Mouse (Mus musculus): ENCODE data around the gene Adam12. TPM values are rescaled to one million over a fixed set of nuclear protein-coding genes. Genes with fewer than 3 reads are reported as not detected.

The Adam12 gene
- polyA plus RNA-seq, 1 experiment from 2014 or later: 2.1 TPM

DNA sequence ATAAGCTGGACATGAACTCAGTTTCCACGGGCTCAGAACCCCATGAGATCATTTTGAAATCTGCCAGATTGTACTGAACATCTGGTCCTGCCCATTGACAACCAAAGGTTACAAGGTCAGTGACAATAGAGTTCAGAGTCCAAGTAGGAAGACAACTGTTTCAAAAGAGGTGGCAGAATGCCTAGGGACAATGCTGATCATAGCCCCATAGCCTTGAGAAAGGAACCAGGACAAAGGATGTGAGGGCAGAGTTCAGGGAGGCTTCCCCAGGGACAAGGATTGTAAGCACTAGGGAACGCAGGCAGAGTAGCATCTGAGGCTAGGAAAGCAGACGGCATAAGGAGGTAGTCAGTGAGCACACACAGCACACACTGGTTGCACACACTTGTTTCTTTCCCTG is 38.9 kb downstream of the Adam12 start:
- no peaks in the 10 kb centered on the region for H3K36me3 ChIP-seq (ENCODE audit: control insufficient read depth, insufficient read depth, low read length)
- no peak overlapping the region for H3K4me2 ChIP-seq (ENCODE audit: low read length)
- H3K27ac ChIP-seq (ENCODE audit: low read length): no peak overlapping the region
- H3K4me1 ChIP-seq (ENCODE audit: control insufficient read depth, insufficient read depth, low read length): no peaks in the 10 kb centered on the region
- H3K9me3 ChIP-seq (replicated peaks; ENCODE audit: control insufficient read depth, low read length, poor library complexity, severe bottlenecking): no peaks in the 10 kb centered on the region
- H3K9ac ChIP-seq (ENCODE audit: low read depth, low read length): no peak overlapping the region
- no peak for ATAC-seq
- 24% methylated on average over 3 of the region's 3 CpGs for WGBS
- no peak overlapping the region for H3K4me3 ChIP-seq (ENCODE audit: low read depth, low read length)
- H3K27me3 ChIP-seq (ENCODE audit: control insufficient read depth, insufficient read depth, low read depth, low read length): no peaks in the 10 kb centered on the region

DNA sequence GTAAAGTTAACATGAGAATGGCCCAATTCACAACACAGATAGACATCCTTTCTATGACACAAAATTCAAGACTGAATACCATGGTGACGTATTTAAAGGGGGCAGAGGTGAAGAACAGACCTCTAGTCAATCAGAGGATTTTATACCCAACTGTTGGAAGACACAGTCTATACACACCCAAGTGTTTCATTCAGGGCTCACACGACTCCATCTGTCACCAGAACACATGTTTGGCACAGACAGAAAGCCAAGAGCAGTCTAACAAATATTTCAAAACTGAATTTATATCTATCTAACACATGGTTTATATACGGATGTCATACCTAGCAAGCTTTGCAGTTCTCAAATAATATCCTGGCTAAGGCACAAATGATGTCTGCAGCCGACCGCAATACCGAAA is 41.8 kb downstream of the Adam12 start:
- Histone ChIP-seq H3K36me3 (ENCODE audit: control insufficient read depth, insufficient read depth, low read length) (no peaks in the 10 kb centered on the region), H3K27me3 (ENCODE audit: control insufficient read depth, insufficient read depth, low read depth, low read length) (no peaks in the 10 kb centered on the region), H3K9ac (ENCODE audit: low read depth, low read length) (no peak overlapping the region), H3K4me2 (ENCODE audit: low read length) (no peak overlapping the region), H3K27ac (ENCODE audit: low read length) (no peak overlapping the region), H3K4me1 (ENCODE audit: control insufficient read depth, insufficient read depth, low read length) (no peaks in the 10 kb centered on the region), H3K9me3 (replicated peaks; ENCODE audit: control insufficient read depth, low read length, poor library complexity, severe bottlenecking) (no peaks in the 10 kb centered on the region), H3K4me3 (ENCODE audit: low read depth, low read length) (no peak overlapping the region)
- no peak for ATAC-seq
- WGBS: 86% methylated on average over 6 of the region's 6 CpGs

DNA sequence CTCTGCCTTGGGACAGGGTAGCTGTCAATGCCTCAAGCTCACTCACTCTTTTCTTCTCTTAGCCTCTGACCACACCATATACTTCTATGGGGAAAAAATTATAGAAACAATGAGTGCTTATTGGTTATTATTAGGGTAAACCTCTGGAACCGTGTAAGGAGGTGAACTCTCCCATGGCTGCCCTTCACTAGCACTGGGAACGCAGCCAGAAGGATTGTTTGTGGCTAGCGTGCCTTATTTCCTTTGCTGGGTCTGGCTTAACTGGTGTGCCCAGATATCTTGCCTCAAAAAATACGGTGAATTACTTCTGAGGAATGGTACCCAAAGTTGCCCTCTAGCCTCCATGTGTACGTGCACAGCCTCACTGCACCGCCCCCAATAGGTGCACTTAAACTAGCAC is 43.4 kb downstream of the Adam12 start:
- Histone ChIP-seq H3K9ac (ENCODE audit: low read depth, low read length) (no peak overlapping the region), H3K4me2 (ENCODE audit: low read length) (no peak overlapping the region), H3K4me1 (ENCODE audit: control insufficient read depth, insufficient read depth, low read length) (no peaks in the 10 kb centered on the region), H3K27ac (ENCODE audit: low read length) (no peak overlapping the region), H3K36me3 (ENCODE audit: control insufficient read depth, insufficient read depth, low read length) (no peaks in the 10 kb centered on the region), H3K4me3 (ENCODE audit: low read depth, low read length) (no peak overlapping the region), H3K9me3 (replicated peaks; ENCODE audit: control insufficient read depth, low read length, poor library complexity, severe bottlenecking) (no peaks in the 10 kb centered on the region), H3K27me3 (ENCODE audit: control insufficient read depth, insufficient read depth, low read depth, low read length) (no peaks in the 10 kb centered on the region)
- ATAC-seq: no peak
- WGBS: 72% methylated on average over 6 of the region's 6 CpGs

DNA sequence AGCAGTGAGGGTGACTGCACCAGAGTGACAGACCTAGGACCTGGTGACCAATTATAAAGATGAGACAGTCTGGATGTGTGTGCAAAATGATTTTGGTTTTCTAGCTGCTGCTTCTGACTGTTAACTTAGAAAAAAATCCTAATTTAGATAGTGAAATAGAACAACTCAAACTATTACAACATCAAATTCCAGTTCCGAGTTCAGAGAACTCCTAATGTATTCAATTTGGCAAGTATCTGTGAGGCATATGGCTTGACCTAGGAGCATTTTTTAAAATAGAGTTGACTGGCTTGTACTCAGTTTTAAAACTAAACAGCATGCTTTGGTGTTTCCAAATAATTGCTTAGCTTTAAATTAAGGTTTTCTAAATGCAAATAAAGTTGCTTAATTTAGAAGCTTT is 44.0 kb downstream of the Adam12 start:
- Histone ChIP-seq H3K4me3 (ENCODE audit: low read depth, low read length) (no peak overlapping the region), H3K4me1 (ENCODE audit: control insufficient read depth, insufficient read depth, low read length) (no peaks in the 10 kb centered on the region), H3K36me3 (ENCODE audit: control insufficient read depth, insufficient read depth, low read length) (no peaks in the 10 kb centered on the region), H3K27ac (ENCODE audit: low read length) (no peak overlapping the region), H3K9ac (ENCODE audit: low read depth, low read length) (no peak overlapping the region), H3K9me3 (replicated peaks; ENCODE audit: control insufficient read depth, low read length, poor library complexity, severe bottlenecking) (no peaks in the 10 kb centered on the region), H3K4me2 (ENCODE audit: low read length) (no peak overlapping the region), H3K27me3 (ENCODE audit: control insufficient read depth, insufficient read depth, low read depth, low read length) (no peaks in the 10 kb centered on the region)
- WGBS: 80% methylated on average over 1 of the region's 1 CpGs
- ATAC-seq: no peak

DNA sequence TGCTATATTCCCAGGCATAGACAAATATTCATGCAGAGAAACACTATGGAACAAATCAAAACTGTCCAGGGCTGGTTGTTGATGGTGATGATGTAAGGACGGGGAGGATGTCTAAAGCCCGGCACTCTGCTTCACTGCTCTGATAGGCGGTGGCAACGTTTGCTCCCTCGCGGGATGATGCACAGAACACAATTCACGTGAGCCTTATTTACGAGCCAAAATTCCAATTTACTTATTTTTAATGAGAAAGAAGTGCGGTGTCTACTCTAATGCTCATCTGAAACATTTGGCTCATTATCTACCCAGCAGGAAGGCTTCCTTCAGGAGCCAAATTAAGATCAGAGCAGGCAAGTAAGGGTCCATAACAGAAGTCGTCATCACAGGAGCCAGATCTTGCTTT is 45.4 kb downstream of the Adam12 start:
- Histone ChIP-seq H3K4me1 (ENCODE audit: control insufficient read depth, insufficient read depth, low read length) (no peaks in the 10 kb centered on the region), H3K36me3 (ENCODE audit: control insufficient read depth, insufficient read depth, low read length) (no peaks in the 10 kb centered on the region), H3K9me3 (replicated peaks; ENCODE audit: control insufficient read depth, low read length, poor library complexity, severe bottlenecking) (no peaks in the 10 kb centered on the region), H3K27ac (ENCODE audit: low read length) (no peak overlapping the region), H3K4me3 (ENCODE audit: low read depth, low read length) (no peak overlapping the region), H3K4me2 (ENCODE audit: low read length) (no peak overlapping the region), H3K27me3 (ENCODE audit: control insufficient read depth, insufficient read depth, low read depth, low read length) (no peaks in the 10 kb centered on the region), H3K9ac (ENCODE audit: low read depth, low read length) (no peak overlapping the region)
- WGBS: 76% methylated on average over 10 of the region's 10 CpGs
- no peak for ATAC-seq

DNA sequence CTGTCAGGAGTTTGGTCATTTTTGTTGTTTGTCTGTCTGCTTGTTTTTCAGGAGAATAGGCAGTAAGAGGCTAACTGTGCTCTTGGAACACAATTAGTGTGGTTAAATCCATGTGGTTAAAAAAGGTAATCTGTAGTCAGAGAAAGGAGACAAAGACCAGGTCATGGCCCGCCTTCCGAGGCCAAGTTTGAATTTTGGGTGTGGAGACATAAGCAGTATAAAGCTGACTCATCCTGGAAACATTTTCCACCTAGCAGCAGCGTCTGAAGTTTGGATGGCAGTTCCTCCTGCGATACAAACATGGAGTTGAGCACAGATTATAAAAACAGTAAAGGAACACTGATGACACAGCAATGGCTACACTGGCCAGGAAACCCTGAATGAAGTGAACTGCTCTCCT is 46.2 kb downstream of the Adam12 start:
- Histone ChIP-seq H3K4me2 (ENCODE audit: low read length) (no peak overlapping the region), H3K27ac (ENCODE audit: low read length) (no peak overlapping the region), H3K9ac (ENCODE audit: low read depth, low read length) (no peak overlapping the region), H3K4me1 (ENCODE audit: control insufficient read depth, insufficient read depth, low read length) (no peaks in the 10 kb centered on the region), H3K4me3 (ENCODE audit: low read depth, low read length) (no peak overlapping the region), H3K9me3 (replicated peaks; ENCODE audit: control insufficient read depth, low read length, poor library complexity, severe bottlenecking) (no peaks in the 10 kb centered on the region), H3K36me3 (ENCODE audit: control insufficient read depth, insufficient read depth, low read length) (no peaks in the 10 kb centered on the region), H3K27me3 (ENCODE audit: control insufficient read depth, insufficient read depth, low read depth, low read length) (no peaks in the 10 kb centered on the region)
- ATAC-seq: no peak
- 90% methylated on average over 4 of the region's 4 CpGs for WGBS

DNA sequence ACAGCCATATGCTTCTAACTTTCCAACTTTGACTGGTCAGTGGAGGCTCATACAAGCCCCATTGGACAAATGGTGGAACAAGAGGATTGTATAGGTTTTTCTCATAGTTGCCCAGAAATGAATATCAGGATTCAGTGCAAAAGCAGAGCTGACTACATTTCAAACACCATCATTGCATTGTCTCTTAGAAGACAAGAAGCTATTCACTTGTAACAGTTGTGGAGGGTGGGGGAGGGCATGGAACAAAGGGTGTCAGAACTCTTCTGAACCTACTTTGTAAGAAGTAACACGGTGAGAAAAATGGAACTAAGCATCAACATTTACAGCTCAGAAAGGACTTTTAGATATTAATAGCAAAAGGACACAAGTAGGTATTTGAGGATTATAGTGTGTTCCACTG is 50.2 kb downstream of the Adam12 start:
- no peak overlapping the region for H3K9ac ChIP-seq (ENCODE audit: low read depth, low read length)
- H3K27ac ChIP-seq (ENCODE audit: low read length): no peak overlapping the region
- no peaks in the 10 kb centered on the region for H3K9me3 ChIP-seq (replicated peaks; ENCODE audit: control insufficient read depth, low read length, poor library complexity, severe bottlenecking)
- no peak overlapping the region for H3K4me3 ChIP-seq (ENCODE audit: low read depth, low read length)
- no peak overlapping the region for H3K4me2 ChIP-seq (ENCODE audit: low read length)
- H3K27me3 ChIP-seq (ENCODE audit: control insufficient read depth, insufficient read depth, low read depth, low read length): no peaks in the 10 kb centered on the region
- H3K4me1 ChIP-seq (ENCODE audit: control insufficient read depth, insufficient read depth, low read length): no peaks in the 10 kb centered on the region
- WGBS: 67% methylated on average over 1 of the region's 1 CpGs
- ATAC-seq: no peak
- no peaks in the 10 kb centered on the region for H3K36me3 ChIP-seq (ENCODE audit: control insufficient read depth, insufficient read depth, low read length)

DNA sequence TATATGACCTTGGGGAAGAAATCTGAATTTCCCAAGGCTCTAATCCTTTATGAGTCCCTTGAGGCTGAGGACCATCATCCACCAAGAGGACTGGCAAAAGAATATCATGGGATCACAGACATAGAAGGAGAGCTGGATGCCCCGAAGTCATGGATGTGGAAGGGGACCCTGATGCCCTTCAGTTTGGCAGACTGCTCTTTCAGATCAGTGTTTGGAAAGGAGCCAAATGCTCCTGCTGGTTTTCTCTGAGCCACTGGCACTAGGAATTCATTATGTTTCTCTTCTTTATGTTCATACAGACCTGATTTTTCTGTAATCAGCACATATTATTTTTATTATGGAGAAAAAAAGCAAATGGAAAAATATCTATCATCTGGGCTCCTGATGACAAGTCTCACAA is 50.9 kb downstream of the Adam12 start:
- 60% methylated on average over 1 of the region's 1 CpGs for WGBS
- no peak overlapping the region for H3K27ac ChIP-seq (ENCODE audit: low read length)
- no peaks in the 10 kb centered on the region for H3K4me1 ChIP-seq (ENCODE audit: control insufficient read depth, insufficient read depth, low read length)
- no peak overlapping the region for H3K4me3 ChIP-seq (ENCODE audit: low read depth, low read length)
- H3K9ac ChIP-seq (ENCODE audit: low read depth, low read length): no peak overlapping the region
- no peak overlapping the region for H3K4me2 ChIP-seq (ENCODE audit: low read length)
- no peak for ATAC-seq
- no peaks in the 10 kb centered on the region for H3K9me3 ChIP-seq (replicated peaks; ENCODE audit: control insufficient read depth, low read length, poor library complexity, severe bottlenecking)
- H3K36me3 ChIP-seq (ENCODE audit: control insufficient read depth, insufficient read depth, low read length): no peaks in the 10 kb centered on the region
- H3K27me3 ChIP-seq (ENCODE audit: control insufficient read depth, insufficient read depth, low read depth, low read length): no peaks in the 10 kb centered on the region

DNA sequence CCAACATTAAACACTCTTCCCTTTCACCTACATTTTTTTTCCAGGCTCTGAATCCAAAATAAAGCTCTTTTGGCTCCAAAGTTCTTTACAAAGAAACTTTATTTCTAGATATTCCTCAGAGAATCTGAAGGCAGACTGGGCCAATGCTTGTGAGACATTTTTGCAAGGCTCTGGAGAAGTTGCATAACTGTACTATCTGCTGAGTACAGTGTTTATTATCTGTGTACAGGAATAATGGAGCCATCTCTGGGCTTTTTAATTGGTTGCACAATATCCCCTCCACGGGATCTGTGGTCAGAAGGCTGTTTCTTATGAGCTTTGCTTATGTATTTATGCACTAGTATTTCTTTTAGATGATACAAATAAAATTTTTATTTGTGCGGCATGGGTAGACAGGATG is 54.9 kb downstream of the Adam12 start:
- 83% methylated on average over 2 of the region's 2 CpGs for WGBS
- no peaks in the 10 kb centered on the region for H3K4me1 ChIP-seq (ENCODE audit: control insufficient read depth, insufficient read depth, low read length)

DNA sequence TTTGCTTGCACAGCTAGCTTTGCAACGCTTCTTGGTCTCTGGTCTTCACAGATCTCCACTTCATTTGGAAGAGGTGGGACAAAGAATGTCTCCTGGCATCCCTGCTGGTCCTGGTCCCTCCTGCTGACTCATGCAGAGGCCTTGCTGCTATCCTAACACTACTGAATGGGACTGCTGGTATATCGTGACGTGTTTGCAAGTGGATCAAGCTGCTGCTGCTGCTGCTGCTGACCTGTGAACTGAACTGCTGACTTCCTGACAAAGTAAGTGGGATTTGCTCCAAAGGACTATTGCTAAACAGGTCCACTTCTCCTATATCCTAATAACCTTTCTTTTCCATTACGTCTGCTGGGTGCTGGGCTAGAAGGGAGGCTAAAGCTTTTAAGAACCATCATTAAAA is 56.7 kb downstream of the Adam12 start:
- Histone ChIP-seq H3K4me2 (ENCODE audit: low read length) (no peak overlapping the region), H3K4me3 (ENCODE audit: low read depth, low read length) (no peak overlapping the region), H3K4me1 (ENCODE audit: control insufficient read depth, insufficient read depth, low read length) (no peaks in the 10 kb centered on the region), H3K36me3 (ENCODE audit: control insufficient read depth, insufficient read depth, low read length) (no peaks in the 10 kb centered on the region), H3K9me3 (replicated peaks; ENCODE audit: control insufficient read depth, low read length, poor library complexity, severe bottlenecking) (no peaks in the 10 kb centered on the region), H3K27me3 (ENCODE audit: control insufficient read depth, insufficient read depth, low read depth, low read length) (no peaks in the 10 kb centered on the region), H3K27ac (ENCODE audit: low read length) (no peak overlapping the region), H3K9ac (ENCODE audit: low read depth, low read length) (no peak overlapping the region)
- 79% methylated on average over 4 of the region's 4 CpGs for WGBS
- no peak for ATAC-seq

More for the DNA sequence above, 54.9 kb downstream of the Adam12 start:
- no peaks in the 10 kb centered on the region for H3K9me3 ChIP-seq (replicated peaks; ENCODE audit: control insufficient read depth, low read length, poor library complexity, severe bottlenecking)
- H3K36me3 ChIP-seq (ENCODE audit: control insufficient read depth, insufficient read depth, low read length): no peaks in the 10 kb centered on the region
- no peak overlapping the region for H3K4me3 ChIP-seq (ENCODE audit: low read depth, low read length)
- H3K27ac ChIP-seq (ENCODE audit: low read length): no peak overlapping the region
- no peak for ATAC-seq
- H3K9ac ChIP-seq (ENCODE audit: low read depth, low read length): no peak overlapping the region
- no peak overlapping the region for H3K4me2 ChIP-seq (ENCODE audit: low read length)
- no peaks in the 10 kb centered on the region for H3K27me3 ChIP-seq (ENCODE audit: control insufficient read depth, insufficient read depth, low read depth, low read length)
